Mouse (Mus musculus): ENCODE measurements around the gene Tlr9. TPM values are rescaled to one million over a fixed set of nuclear protein-coding genes. Genes with fewer than 3 reads are reported as not detected.

Tlr9 gene
- polyA plus RNA-seq, 1 experiment from 2014 or later: not detected

DNA sequence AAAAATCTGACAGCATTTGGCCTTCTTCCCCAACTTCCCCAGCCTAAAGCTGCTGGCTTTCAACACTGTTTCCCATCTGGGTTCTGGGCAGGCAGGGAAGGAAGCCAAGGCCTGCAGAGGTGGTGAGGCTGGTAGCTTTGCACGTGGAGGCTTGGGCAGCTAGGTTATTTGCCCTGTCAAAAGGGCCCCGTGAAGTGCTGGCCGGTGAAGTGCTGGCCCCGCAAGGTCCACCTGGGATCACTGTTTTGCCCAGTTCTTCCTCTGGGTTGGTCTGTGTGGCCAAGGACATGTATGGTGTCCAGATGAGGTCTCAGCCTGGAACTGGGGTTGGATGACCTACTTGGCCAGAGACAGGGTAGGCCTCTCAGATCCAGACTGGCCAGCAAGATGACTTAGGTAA is 12.4 kb upstream of the Tlr9 start:
- peaks cover 46% of the 10 kb centered on the region for H3K4me1 ChIP-seq
- 97% methylated on average over 4 of the region's 4 CpGs for WGBS
- no peaks in the 10 kb centered on the region for H3K9me3 ChIP-seq

DNA sequence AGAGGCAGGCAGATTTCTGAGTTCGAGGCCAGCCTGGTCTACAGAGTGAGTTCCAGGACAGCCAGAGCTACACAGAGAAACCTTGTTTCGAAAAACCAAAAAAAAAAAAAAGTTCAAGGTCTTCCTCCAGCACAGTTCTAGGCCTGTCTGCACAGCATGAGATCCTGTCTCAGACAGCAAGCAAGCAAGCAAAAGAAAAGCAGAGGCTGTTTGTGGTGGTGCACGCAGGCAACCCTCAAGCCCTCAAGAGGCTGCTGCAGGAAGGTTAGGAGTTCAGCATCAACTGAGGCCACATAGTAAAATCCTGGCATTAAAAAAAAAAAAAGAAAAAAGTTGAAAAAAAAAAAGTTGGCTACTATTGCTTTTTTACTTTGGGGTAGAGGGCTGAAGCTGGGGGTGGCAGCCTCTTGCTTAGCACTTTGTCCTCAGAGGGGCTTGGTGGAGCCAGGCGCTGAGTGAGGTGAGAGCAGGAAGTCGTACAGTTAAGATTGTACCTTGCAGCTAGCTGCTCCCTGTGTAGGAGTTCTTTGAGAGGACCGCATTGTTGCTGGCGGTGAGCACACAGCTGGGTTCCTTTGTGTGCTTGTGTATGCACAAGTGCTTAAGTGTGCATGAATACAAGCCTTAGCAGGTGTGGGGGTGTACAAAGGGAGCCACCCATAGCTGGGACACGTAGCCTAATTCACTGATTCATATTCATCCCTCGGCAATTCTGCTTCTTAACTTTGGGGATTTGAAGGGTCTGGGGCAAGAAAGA is 11.4 kb upstream of the Tlr9 start:
- no peak for DNase-seq (ENCODE audit: low spot score)
- WGBS: 50% methylated on average over 9 of the region's 9 CpGs
- peak overlapping the region; percentile 79 for H3K27ac ChIP-seq
- H3K4me3 ChIP-seq: peak overlapping the region; percentile 53
- peaks cover 35% of the 10 kb centered on the region for H3K4me1 ChIP-seq
- peaks cover 52% of the 10 kb centered on the region for H3K36me3 ChIP-seq
- no peaks in the 10 kb centered on the region for H3K27me3 ChIP-seq (ENCODE audit: insufficient read depth, poor library complexity, severe bottlenecking)
- no peaks in the 10 kb centered on the region for H3K9me3 ChIP-seq

More for the DNA sequence above, 12.4 kb upstream of the Tlr9 start:
- Histone ChIP-seq H3K4me3 (no peak overlapping the region), H3K36me3 (peaks cover 47% of the 10 kb centered on the region), H3K27ac (no peak overlapping the region), H3K27me3 (ENCODE audit: insufficient read depth, poor library complexity, severe bottlenecking) (no peaks in the 10 kb centered on the region)
- DNase-seq (ENCODE audit: low spot score): no peak

DNA sequence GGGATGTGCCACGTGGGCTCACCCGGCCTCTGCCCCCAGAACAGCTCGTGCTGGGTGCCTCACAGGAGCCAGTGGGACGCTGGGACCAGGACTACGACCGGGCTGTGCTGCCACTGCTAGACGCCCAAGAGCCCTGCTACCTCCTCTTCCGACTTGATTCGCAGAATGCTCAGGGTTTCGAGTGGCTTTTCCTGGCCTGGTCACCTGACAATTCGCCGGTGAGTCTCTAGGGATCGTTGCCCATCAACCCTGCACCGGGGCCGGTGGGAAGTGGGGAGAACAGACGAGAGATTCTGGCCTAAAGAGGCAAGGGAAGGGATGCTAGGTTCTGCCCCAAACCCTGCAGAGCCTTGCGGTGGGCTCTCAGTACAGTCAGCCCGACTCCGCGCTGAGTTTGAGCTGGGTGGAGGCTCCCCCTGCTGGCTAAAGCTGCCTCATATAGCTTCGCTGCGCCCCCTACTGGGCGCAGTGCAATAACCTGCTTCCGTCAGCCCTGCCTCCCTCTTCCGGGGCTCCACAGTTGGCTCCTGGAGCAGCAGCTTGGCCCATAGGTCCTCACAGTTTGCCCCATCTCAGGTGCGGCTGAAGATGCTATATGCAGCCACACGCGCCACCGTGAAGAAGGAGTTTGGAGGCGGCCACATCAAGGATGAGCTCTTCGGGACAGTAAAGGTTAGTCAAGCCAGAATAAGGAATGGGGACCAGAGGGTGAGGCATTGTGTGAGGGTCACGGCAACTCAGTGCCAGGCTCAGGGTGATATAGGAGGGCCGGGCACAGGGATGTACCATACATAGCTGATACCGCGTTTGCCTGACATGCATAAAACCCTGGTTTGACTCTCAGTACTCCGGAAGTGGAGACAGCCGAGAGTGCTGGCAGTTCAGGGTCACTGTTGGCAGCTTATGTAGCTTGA is 10.5 kb upstream of the Tlr9 start:
- Histone ChIP-seq H3K9me3 (no peaks in the 10 kb centered on the region), H3K27me3 (ENCODE audit: insufficient read depth, poor library complexity, severe bottlenecking) (no peaks in the 10 kb centered on the region), H3K27ac (peak overlapping the region; percentile 79), H3K4me3 (peak overlapping the region; percentile 53), H3K4me1 (peaks cover 26% of the 10 kb centered on the region), H3K36me3 (peaks cover 50% of the 10 kb centered on the region)
- 19% methylated on average over 37 of the region's 37 CpGs for WGBS
- DNase-seq (ENCODE audit: low spot score): peak; percentile 92

GRCm38 (mm10) chr9:106212594-106212981 is 9.8 kb upstream of the Tlr9 start:
- no peaks in the 10 kb centered on the region for H3K27me3 ChIP-seq (ENCODE audit: insufficient read depth, poor library complexity, severe bottlenecking)
- 69% methylated on average over 12 of the region's 12 CpGs for WGBS
- H3K4me3 ChIP-seq: no peak overlapping the region
- no peaks in the 10 kb centered on the region for H3K9me3 ChIP-seq
- peaks cover 46% of the 10 kb centered on the region for H3K36me3 ChIP-seq
- no peak for DNase-seq (ENCODE audit: low spot score)
- H3K27ac ChIP-seq: no peak overlapping the region
- H3K4me1 ChIP-seq: peaks cover 23% of the 10 kb centered on the region

DNA sequence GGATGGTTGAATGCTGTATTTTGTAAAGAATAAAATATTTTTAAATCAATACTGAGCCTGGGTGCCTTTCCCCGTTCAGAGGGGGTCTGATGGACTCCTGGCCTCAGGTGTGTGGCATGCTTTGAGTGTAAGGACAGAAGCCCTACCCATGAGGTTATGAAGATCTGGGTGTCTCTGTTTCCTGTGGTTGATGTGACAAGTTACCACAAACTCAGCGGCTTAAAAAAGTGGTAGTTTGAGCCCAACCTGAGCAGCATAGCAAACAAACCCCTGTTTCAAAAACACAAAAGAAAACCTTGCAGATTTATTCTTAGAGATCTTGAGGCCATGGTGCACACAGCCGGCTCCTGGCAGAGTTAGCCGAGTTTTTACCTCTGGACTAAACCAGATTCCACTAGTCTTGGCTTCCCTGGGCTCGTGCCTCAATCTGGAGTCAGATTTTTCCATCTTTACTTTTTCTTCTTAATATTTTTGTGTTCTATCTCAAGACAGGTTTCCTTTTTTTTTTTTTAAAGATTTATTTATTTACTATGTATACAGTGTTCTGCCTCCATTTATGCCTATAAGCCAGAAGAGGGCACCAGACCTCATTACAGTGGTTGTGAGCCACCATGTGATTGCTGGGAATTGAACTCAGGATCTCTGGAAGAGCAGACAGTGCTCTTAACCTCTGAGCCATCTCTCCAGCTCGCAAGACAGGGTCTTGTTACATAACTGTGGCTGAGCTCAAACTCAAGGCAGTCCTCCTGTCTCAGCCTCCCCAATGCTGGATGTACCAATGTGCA is 6.9 kb upstream of the Tlr9 start:
- H3K27ac ChIP-seq: no peak overlapping the region
- 82% methylated on average over 6 of the region's 6 CpGs for WGBS
- DNase-seq (ENCODE audit: low spot score): no peak
- H3K9me3 ChIP-seq: no peaks in the 10 kb centered on the region
- no peak overlapping the region for H3K4me3 ChIP-seq
- H3K27me3 ChIP-seq (ENCODE audit: insufficient read depth, poor library complexity, severe bottlenecking): no peaks in the 10 kb centered on the region
- H3K4me1 ChIP-seq: peaks cover 20% of the 10 kb centered on the region
- peaks cover 35% of the 10 kb centered on the region for H3K36me3 ChIP-seq

GRCm38 (mm10) chr9:106216971-106217370 is 5.4 kb upstream of the Tlr9 start:
- Histone ChIP-seq H3K36me3 (peaks cover 35% of the 10 kb centered on the region), H3K4me1 (peaks cover 8% of the 10 kb centered on the region), H3K4me3 (no peak overlapping the region), H3K27ac (no peak overlapping the region), H3K27me3 (ENCODE audit: insufficient read depth, poor library complexity, severe bottlenecking) (no peaks in the 10 kb centered on the region), H3K9me3 (no peaks in the 10 kb centered on the region)
- DNase-seq (ENCODE audit: low spot score): no peak
- 87% methylated on average over 7 of the region's 7 CpGs for WGBS

DNA sequence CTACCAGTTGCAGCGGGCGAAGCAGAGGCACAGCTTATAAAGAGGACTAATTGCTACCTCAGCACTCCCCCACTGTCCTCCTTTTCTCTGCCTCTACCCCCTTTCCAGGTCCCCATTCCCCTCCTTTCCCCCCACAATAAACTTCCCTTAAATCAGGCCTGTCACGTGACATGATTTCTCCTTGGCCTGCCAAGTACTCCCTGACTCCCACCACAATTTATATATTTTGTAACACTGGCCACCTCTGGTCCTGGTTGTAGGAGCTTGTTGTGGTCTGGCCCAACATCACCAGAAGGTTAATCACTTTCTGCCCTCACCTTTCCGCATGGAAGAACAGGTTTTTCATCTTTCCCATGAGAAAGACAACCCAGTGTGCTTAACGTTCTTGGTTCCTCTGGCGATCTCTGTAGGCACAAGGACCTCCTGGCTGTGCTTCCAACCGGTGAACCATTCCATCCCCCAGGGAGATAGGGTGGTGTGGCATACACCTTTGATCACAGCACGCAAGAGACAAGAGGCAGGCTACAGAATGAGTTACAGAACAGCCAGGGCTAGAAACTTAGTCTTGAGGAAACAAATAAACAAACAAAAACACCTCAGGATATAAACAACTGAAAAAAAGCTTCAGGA is 1.4 kb upstream of the Tlr9 start:
- no peak for DNase-seq (ENCODE audit: low spot score)

DNA sequence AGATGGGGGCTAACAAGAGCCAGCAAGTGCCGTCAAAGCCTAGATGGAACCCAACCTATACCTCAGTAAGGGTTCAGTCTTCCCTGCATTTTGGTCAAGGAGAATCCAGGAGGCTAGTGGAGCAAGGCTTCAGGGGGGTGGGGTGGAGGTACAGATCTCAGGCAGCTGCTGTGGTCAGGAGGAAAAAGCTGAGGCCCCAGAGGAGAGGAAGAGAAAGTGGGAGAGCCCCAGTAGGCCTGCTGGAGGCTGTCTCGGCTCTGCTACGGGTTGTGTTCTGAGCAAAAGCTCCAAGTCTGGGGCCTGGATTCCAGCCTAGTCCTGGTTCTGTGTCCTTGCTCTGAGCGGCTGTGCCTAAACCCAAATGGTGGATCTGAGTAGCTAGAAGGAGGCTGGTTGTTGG is 596 bp downstream of the Tlr9 start:
- Histone ChIP-seq H3K9me3 (no peaks in the 10 kb centered on the region), H3K36me3 (no peaks in the 10 kb centered on the region), H3K4me1 (peaks cover 17% of the 10 kb centered on the region), H3K27ac (no peak overlapping the region), H3K27me3 (ENCODE audit: insufficient read depth, poor library complexity, severe bottlenecking) (peaks cover 48% of the 10 kb centered on the region), H3K4me3 (no peak overlapping the region)
- DNase-seq (ENCODE audit: low spot score): no peak
- WGBS: 78% methylated on average over 4 of the region's 4 CpGs

More for the DNA sequence above, 1.4 kb upstream of the Tlr9 start:
- Histone ChIP-seq H3K9me3 (no peaks in the 10 kb centered on the region), H3K4me1 (peaks cover 5% of the 10 kb centered on the region; the same call in 1 of the 2 replicates), H3K27me3 (ENCODE audit: insufficient read depth, poor library complexity, severe bottlenecking) (peaks cover 36% of the 10 kb centered on the region), H3K27ac (no peak overlapping the region), H3K36me3 (no peaks in the 10 kb centered on the region), H3K4me3 (no peak overlapping the region)
- 61% methylated on average over 8 of the region's 8 CpGs for WGBS

DNA sequence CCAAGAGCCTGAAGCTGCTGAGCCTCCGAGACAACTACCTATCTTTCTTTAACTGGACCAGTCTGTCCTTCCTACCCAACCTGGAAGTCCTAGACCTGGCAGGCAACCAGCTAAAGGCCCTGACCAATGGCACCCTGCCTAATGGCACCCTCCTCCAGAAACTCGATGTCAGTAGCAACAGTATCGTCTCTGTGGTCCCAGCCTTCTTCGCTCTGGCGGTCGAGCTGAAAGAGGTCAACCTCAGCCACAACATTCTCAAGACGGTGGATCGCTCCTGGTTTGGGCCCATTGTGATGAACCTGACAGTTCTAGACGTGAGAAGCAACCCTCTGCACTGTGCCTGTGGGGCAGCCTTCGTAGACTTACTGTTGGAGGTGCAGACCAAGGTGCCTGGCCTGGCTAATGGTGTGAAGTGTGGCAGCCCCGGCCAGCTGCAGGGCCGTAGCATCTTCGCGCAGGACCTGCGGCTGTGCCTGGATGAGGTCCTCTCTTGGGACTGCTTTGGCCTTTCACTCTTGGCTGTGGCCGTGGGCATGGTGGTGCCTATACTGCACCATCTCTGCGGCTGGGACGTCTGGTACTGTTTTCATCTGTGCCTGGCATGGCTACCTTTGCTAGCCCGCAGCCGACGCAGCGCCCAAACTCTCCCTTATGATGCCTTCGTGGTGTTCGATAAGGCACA is 3.2 kb downstream of the Tlr9 start:
- Histone ChIP-seq H3K27ac (peak overlapping the region; percentile 62; the same call in 1 of the 2 replicates), H3K4me3 (peak overlapping the region; percentile 57), H3K4me1 (peaks cover 19% of the 10 kb centered on the region), H3K9me3 (no peaks in the 10 kb centered on the region), H3K27me3 (ENCODE audit: insufficient read depth, poor library complexity, severe bottlenecking) (peaks cover 48% of the 10 kb centered on the region), H3K36me3 (no peaks in the 10 kb centered on the region)
- 51% methylated on average over 24 of the region's 24 CpGs for WGBS
- DNase-seq (ENCODE audit: low spot score): no peak

DNA sequence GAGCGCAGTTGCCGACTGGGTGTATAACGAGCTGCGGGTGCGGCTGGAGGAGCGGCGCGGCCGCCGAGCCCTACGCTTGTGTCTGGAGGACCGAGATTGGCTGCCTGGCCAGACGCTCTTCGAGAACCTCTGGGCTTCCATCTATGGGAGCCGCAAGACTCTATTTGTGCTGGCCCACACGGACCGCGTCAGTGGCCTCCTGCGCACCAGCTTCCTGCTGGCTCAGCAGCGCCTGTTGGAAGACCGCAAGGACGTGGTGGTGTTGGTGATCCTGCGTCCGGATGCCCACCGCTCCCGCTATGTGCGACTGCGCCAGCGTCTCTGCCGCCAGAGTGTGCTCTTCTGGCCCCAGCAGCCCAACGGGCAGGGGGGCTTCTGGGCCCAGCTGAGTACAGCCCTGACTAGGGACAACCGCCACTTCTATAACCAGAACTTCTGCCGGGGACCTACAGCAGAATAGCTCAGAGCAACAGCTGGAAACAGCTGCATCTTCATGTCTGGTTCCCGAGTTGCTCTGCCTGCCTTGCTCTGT is 3.8 kb downstream of the Tlr9 start:
- H3K9me3 ChIP-seq: no peaks in the 10 kb centered on the region
- peak overlapping the region; percentile 62; the same call in 1 of the 2 replicates for H3K27ac ChIP-seq
- H3K4me1 ChIP-seq: peaks cover 19% of the 10 kb centered on the region
- H3K36me3 ChIP-seq: no peaks in the 10 kb centered on the region
- H3K4me3 ChIP-seq: peak overlapping the region; percentile 57
- WGBS: 4% methylated on average over 34 of the region's 34 CpGs
- DNase-seq (ENCODE audit: low spot score): no peak
- peaks cover 48% of the 10 kb centered on the region for H3K27me3 ChIP-seq (ENCODE audit: insufficient read depth, poor library complexity, severe bottlenecking)

GRCm38 (mm10) chr9:106227790-106228429 is 5.5 kb downstream of the Tlr9 start:
- Histone ChIP-seq H3K4me1 (peaks cover 23% of the 10 kb centered on the region), H3K4me3 (no peak overlapping the region), H3K27ac (peak overlapping the region; percentile 6; the same call in 1 of the 2 replicates), H3K36me3 (peaks cover 10% of the 10 kb centered on the region), H3K27me3 (ENCODE audit: insufficient read depth, poor library complexity, severe bottlenecking) (peaks cover 43% of the 10 kb centered on the region), H3K9me3 (no peaks in the 10 kb centered on the region)
- WGBS: 25% methylated on average over 8 of the region's 8 CpGs
- DNase-seq (ENCODE audit: low spot score): no peak
